26 mouse cellular contexts compared by ENCODE assay signal in the genomic region with DNA sequence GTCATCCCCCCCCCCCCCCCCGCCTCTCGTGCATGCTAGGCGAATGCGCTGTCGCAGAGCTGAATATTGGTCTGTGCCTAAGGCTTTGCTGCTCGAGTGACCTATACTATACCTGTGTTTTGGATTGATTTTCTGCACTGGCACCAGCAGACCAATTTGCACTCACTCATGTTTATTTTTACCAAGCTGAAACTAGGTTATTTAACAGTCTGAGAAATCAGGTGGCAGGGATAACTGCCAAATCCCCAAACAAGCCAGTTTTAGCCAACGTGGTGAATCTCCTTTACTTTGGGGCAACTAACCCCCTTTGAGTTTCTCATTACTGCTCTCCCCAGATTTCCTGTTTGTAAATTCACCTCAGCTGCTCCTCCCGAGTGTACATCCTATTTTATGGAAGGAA. TPM values are rescaled to one million over a fixed set of nuclear protein-coding genes. Genes with fewer than 3 reads are reported as not detected.
DNase-seq lines count a peak whose midpoint lies in the region; ATAC-seq and TF ChIP-seq lines count a peak whose summit lies in the region.
"Had no signal": no experiment of that assay in that cellular context is flagged by ENCODE, and none has a peak within 500 bp of the region (broad histone marks: within the 10 kb centered on the region; RNA-seq: fewer than 3 reads in every experiment).

No protein-coding gene starts in this region.

- no peak overlapping the region for H3K9ac ChIP-seq in liver, embryonic 16.5 days (ENCODE audit: low read depth, low read length)
- H3K9ac ChIP-seq: embryonic facial prominence, embryonic 12.5 days; heart, embryonic 15.5 days; lung, embryonic 14.5 days; neural tube, embryonic 13.5 days had no signal

- H3K9me3 ChIP-seq in liver, embryonic 16.5 days (replicated peaks; ENCODE audit: control insufficient read depth, low read length), result no peaks in the 10 kb centered on the region
- no peaks in the 10 kb centered on the region for H3K9me3 ChIP-seq in midbrain, embryonic 10.5 days (replicated peaks)
- H3K9me3 ChIP-seq: embryonic facial prominence, embryonic 12.5 days; heart, embryonic 15.5 days; neural tube, embryonic 13.5 days had no signal

- H3K4me2 ChIP-seq in liver, embryonic 16.5 days (ENCODE audit: low read depth, low read length), result no peak overlapping the region
- H3K4me2 ChIP-seq: embryonic facial prominence, embryonic 12.5 days had no signal

- H3K36me3 ChIP-seq in liver, embryonic 16.5 days (ENCODE audit: control insufficient read depth, insufficient read depth), result no peaks in the 10 kb centered on the region; the same call in 1 of the 2 replicates
- H3K36me3 ChIP-seq in midbrain, embryonic 10.5 days, result peaks cover 25% of the 10 kb centered on the region

- peak overlapping the region; percentile 96; the same call in 1 of the 2 replicates for H3K27ac ChIP-seq in left cerebral cortex, adult 2 months
- peak overlapping the region; percentile 96; the same call in 1 of the 2 replicates for H3K27ac ChIP-seq in liver, embryonic 16.5 days (ENCODE audit: low read length)
- no peak overlapping the region for H3K27ac ChIP-seq in midbrain, embryonic 10.5 days (replicated peaks)

- 65% methylated on average over 8 of the region's 8 CpGs for WGBS in liver, embryonic 16.5 days (ENCODE audit: insufficient replicate concordance)
- 88% methylated on average over 8 of the region's 8 CpGs for WGBS in midbrain, embryonic 10.5 days

- ATAC-seq in liver, embryonic 16.5 days (ENCODE audit: low read depth), result no peak
- ATAC-seq: forebrain, embryonic 14.5 days; hindbrain, embryonic 16.5 days; Patski had no signal

- no peaks in the 10 kb centered on the region for H3K27me3 ChIP-seq in liver, embryonic 16.5 days (ENCODE audit: control insufficient read depth, insufficient read depth, low read depth, low read length)
- H3K27me3 ChIP-seq in midbrain, embryonic 10.5 days (ENCODE audit: low read depth, poor library complexity, severe bottlenecking), result no peaks in the 10 kb centered on the region
- H3K27me3 ChIP-seq: embryonic facial prominence, embryonic 12.5 days; heart, embryonic 15.5 days; neural tube, embryonic 13.5 days; Patski had no signal

- peaks cover 39% of the 10 kb centered on the region for H3K4me1 ChIP-seq in liver, embryonic 16.5 days (ENCODE audit: control insufficient read depth, low read depth, low read length)
- peaks cover 37% of the 10 kb centered on the region for H3K4me1 ChIP-seq in midbrain, embryonic 10.5 days

- no peak overlapping the region for H3K4me3 ChIP-seq in left cerebral cortex, adult 2 months
- H3K4me3 ChIP-seq in liver, embryonic 16.5 days (ENCODE audit: low read depth, low read length), result no peak overlapping the region
- H3K4me3 ChIP-seq in midbrain, embryonic 10.5 days, result no peak overlapping the region
- H3K4me3 ChIP-seq: embryonic facial prominence, embryonic 12.5 days; neural tube, embryonic 13.5 days had no signal

- peak; percentile 42 for DNase-seq in cerebellum, adult 11 months
- no peak for DNase-seq in cerebellum, postnatal 4 days (ENCODE audit: low spot score in 2 of 2)
- no peak for DNase-seq in left cerebral cortex, adult 2 months (ENCODE audit: extremely low spot score in 1 of 2, low spot score in 2 of 2)
- DNase-seq in left cerebral cortex, postnatal 4 days, result no peak
- peak; percentile 73 for DNase-seq in cerebellum, adult 9-11 months
- DNase-seq in frontal cortex, postnatal 36 days (ENCODE audit: low spot score in 2 of 2), result no peak
- no peak for DNase-seq in midbrain, embryonic 10.5 days (ENCODE audit: low spot score)
- DNase-seq: adrenal gland, postnatal 14 days; gastrocnemius, postnatal 25 days; heart, postnatal 4 days; kidney, adult 2 months; lung, embryonic 14.5 days; lung, postnatal 4 days; right cerebral cortex, adult 18-20 months had no signal

- no peak for TF ChIP-seq CTCF in left cerebral cortex, adult 2 months (IDR thresholded peaks at IDR 0.05)

- intact Hi-C loops in left cerebral cortex, adult 2 months (cut with DNase I), result loop anchor here (2.0 kb wide), 1 partner anchor 69 kb away; a partner anchor contains a TSS
- intact Hi-C loops in left cerebral cortex, postnatal 4 days (cut with DNase I), result no loop called here

RNA-seq across cellular contexts. Expression of a gene that starts 1.2 kb away (rescaled TPM):
- total RNA-seq in left cerebral cortex, adult 2 months (2021), result 10 to 100 TPM; 43.4 to 43.7 TPM
- total RNA-seq in left cerebral cortex, postnatal 4 days (2021), result 10 to 100 TPM; 22.4 to 27.9 TPM
- 2.5 and 2.6 TPM in 2 replicates for polyA plus RNA-seq in liver, embryonic 16.5 days (2015; fragmentation: Nextera tagmentation; extraction: Ambion mirVana)
- 4.4 and 5.3 TPM in 2 replicates for polyA plus RNA-seq in midbrain, embryonic 10.5 days (2016; fragmentation: Nextera tagmentation; extraction: Ambion mirVana)

RNA-seq across cellular contexts. Expression of a gene that starts 1.5 kb away (rescaled TPM):
- 10 to 100 TPM; 22.1 to 22.4 TPM for total RNA-seq in left cerebral cortex, adult 2 months (2021)
- 10 to 100 TPM; 26.9 to 29.7 TPM for total RNA-seq in left cerebral cortex, postnatal 4 days (2021)
- 9.5 and 10.4 TPM in 2 replicates for polyA plus RNA-seq in liver, embryonic 16.5 days (2015; fragmentation: Nextera tagmentation; extraction: Ambion mirVana)
- polyA plus RNA-seq in midbrain, embryonic 10.5 days (2016; fragmentation: Nextera tagmentation; extraction: Ambion mirVana), result 24.4 and 28.8 TPM in 2 replicates

RNA-seq across cellular contexts. Expression of a gene that starts 34.0 kb away (rescaled TPM):
- total RNA-seq in left cerebral cortex, adult 2 months (2021), result not detected
- not detected for total RNA-seq in left cerebral cortex, postnatal 4 days (2021)
- polyA plus RNA-seq in liver, embryonic 16.5 days (2015; fragmentation: Nextera tagmentation; extraction: Ambion mirVana), result 1.8 and 13.9 TPM in 2 replicates
- polyA plus RNA-seq in midbrain, embryonic 10.5 days (2016; fragmentation: Nextera tagmentation; extraction: Ambion mirVana), result not detected in 2 replicates
- total RNA-seq: gastrocnemius, postnatal 25 days; heart, postnatal 4 days; left cerebral cortex, adult 8-10 months; midbrain, postnatal 0 days had no signal
- polyA plus RNA-seq: embryonic facial prominence, embryonic 12.5 days; erythroblast, embryonic 14.5 days; forebrain, embryonic 14.5 days; hindbrain, embryonic 16.5 days; limb, embryonic 11.5 days; lung, embryonic 14.5 days; midbrain, postnatal 0 days; neural tube, embryonic 13.5 days; Patski had no signal

RNA-seq across cellular contexts. Expression of a gene that starts 45.5 kb away (rescaled TPM):
- 1 to 10 TPM; 2.0 to 2.7 TPM for total RNA-seq in left cerebral cortex, adult 2 months (2021)
- not detected for total RNA-seq in left cerebral cortex, postnatal 4 days (2021)
- polyA plus RNA-seq in liver, embryonic 16.5 days (2015; fragmentation: Nextera tagmentation; extraction: Ambion mirVana), result 25.9 and 28.3 TPM in 2 replicates
- polyA plus RNA-seq in midbrain, embryonic 10.5 days (2016; fragmentation: Nextera tagmentation; extraction: Ambion mirVana), result not detected in 2 replicates
- total RNA-seq: midbrain, postnatal 0 days had no signal
- polyA plus RNA-seq: embryonic facial prominence, embryonic 12.5 days; forebrain, embryonic 14.5 days; lung, embryonic 14.5 days; midbrain, postnatal 0 days; neural tube, embryonic 13.5 days; Patski had no signal

RNA-seq across cellular contexts. Expression of a gene that starts 54.2 kb away (rescaled TPM):
- total RNA-seq in left cerebral cortex, adult 2 months (2021), result not detected
- total RNA-seq in left cerebral cortex, postnatal 4 days (2021), result not detected
- polyA plus RNA-seq in liver, embryonic 16.5 days (2015; fragmentation: Nextera tagmentation; extraction: Ambion mirVana), result not detected in 2 replicates
- polyA plus RNA-seq in midbrain, embryonic 10.5 days (2016; fragmentation: Nextera tagmentation; extraction: Ambion mirVana), result not detected in 2 replicates
- total RNA-seq: adrenal gland, postnatal 14 days; gastrocnemius, postnatal 25 days; heart, adult 8-10 months; heart, postnatal 4 days; left cerebral cortex, adult 8-10 months; midbrain, postnatal 0 days had no signal
- polyA plus RNA-seq: embryonic facial prominence, embryonic 12.5 days; erythroblast, embryonic 14.5 days; forebrain, embryonic 14.5 days; heart, embryonic 15.5 days; hindbrain, embryonic 16.5 days; kidney, adult 2 months; limb, embryonic 11.5 days; lung, embryonic 14.5 days; midbrain, postnatal 0 days; neural tube, embryonic 13.5 days; Patski had no signal

Comparison
In these comparisons a context has a peak if more than half of its experiments do, and no peak if none do; other contexts are left out.
1. DNase-seq: peak in cerebellum, adult 11 months (single experiment) and cerebellum, adult 9-11 months (single experiment); none in cerebellum, postnatal 4 days (0 of 2), left cerebral cortex, adult 2 months (0 of 2), left cerebral cortex, postnatal 4 days (single experiment), frontal cortex, postnatal 36 days (0 of 2) and midbrain, embryonic 10.5 days (single experiment).